23 mouse cellular contexts compared by ENCODE assay signal in genomic region chr5:128815629-128816028, GRCm38 (mm10).
DNase-seq lines count a peak whose midpoint lies in the region; ATAC-seq and TF ChIP-seq lines count a peak whose summit lies in the region.
"Had no signal": no experiment of that assay in that cellular context is flagged by ENCODE, and none has a peak within 500 bp of the region (broad histone marks: within the 10 kb centered on the region; RNA-seq: fewer than 3 reads in every experiment).

No protein-coding gene starts in this region.

- H3K9me3 ChIP-seq in midbrain, embryonic 16.5 days (replicated peaks; ENCODE audit: control insufficient read depth, low read length, poor library complexity, severe bottlenecking) = no peaks in the 10 kb centered on the region
- no peaks in the 10 kb centered on the region for H3K9me3 ChIP-seq in midbrain, embryonic 10.5 days (replicated peaks)
- H3K9me3 ChIP-seq in forebrain, embryonic 16.5 days (ENCODE audit: control insufficient read depth, low read length) = no peaks in the 10 kb centered on the region
- H3K9me3 ChIP-seq: embryonic facial prominence, embryonic 15.5 days; heart, embryonic 13.5 days; hindbrain, embryonic 12.5 days; kidney, embryonic 15.5 days; liver, embryonic 13.5 days; midbrain, embryonic 12.5 days had no signal

- H3K27ac ChIP-seq in layer of hippocampus, adult 2 months = peak overlapping the region; percentile 80
- peak overlapping the region; percentile 34; the same call in 1 of the 2 replicates for H3K27ac ChIP-seq in midbrain, embryonic 16.5 days (ENCODE audit: low read length)
- no peak overlapping the region for H3K27ac ChIP-seq in midbrain, embryonic 10.5 days (replicated peaks)
- H3K27ac ChIP-seq in forebrain, embryonic 16.5 days (ENCODE audit: low read length) = peak overlapping the region; percentile 37
- H3K27ac ChIP-seq: embryonic facial prominence, embryonic 15.5 days; heart, adult 2 months; heart, embryonic 13.5 days; hindbrain, embryonic 12.5 days; kidney, embryonic 15.5 days; liver, embryonic 13.5 days; midbrain, embryonic 12.5 days had no signal

- no peaks in the 10 kb centered on the region for H3K36me3 ChIP-seq in midbrain, embryonic 16.5 days (ENCODE audit: control insufficient read depth, insufficient read depth, low read length)
- no peaks in the 10 kb centered on the region for H3K36me3 ChIP-seq in midbrain, embryonic 10.5 days
- H3K36me3 ChIP-seq in forebrain, embryonic 16.5 days (ENCODE audit: control insufficient read depth, insufficient read depth) = no peaks in the 10 kb centered on the region
- H3K36me3 ChIP-seq: embryonic facial prominence, embryonic 15.5 days; heart, embryonic 13.5 days; hindbrain, embryonic 12.5 days; kidney, embryonic 15.5 days; liver, embryonic 13.5 days; midbrain, embryonic 12.5 days had no signal

- WGBS in midbrain, embryonic 16.5 days = 61% methylated on average over 8 of the region's 8 CpGs
- WGBS in midbrain, embryonic 10.5 days = 82% methylated on average over 8 of the region's 8 CpGs
- 16% methylated on average over 8 of the region's 8 CpGs for WGBS in forebrain, embryonic 16.5 days

- no peak for DNase-seq in layer of hippocampus, adult 2 months (ENCODE audit: low spot score in 2 of 2)
- DNase-seq in layer of hippocampus, postnatal 25 days (ENCODE audit: extremely low spot score in 1 of 2, low spot score in 1 of 2) = no peak
- no peak for DNase-seq in midbrain, embryonic 10.5 days (ENCODE audit: low spot score)
- peak; percentile 63 for DNase-seq in brain, embryonic 14.5 days (ENCODE audit: low read depth)
- DNase-seq in retina, embryonic 14.5 days (ENCODE audit: low spot score) = no peak
- DNase-seq: adrenal gland, adult 2 months; cerebellum, adult 2 months; cerebellum, postnatal 36 days; gastrocnemius, postnatal 36 days; heart, adult 2 months; heart, postnatal 14 days; kidney, adult 11 months; kidney, postnatal 36 days; liver, embryonic 13.5 days; lung, adult 2 months; lung, postnatal 14 days had no signal

- H3K9ac ChIP-seq in midbrain, embryonic 16.5 days (ENCODE audit: low read depth, low read length) = no peak overlapping the region
- H3K9ac ChIP-seq in forebrain, embryonic 16.5 days (replicated peaks; ENCODE audit: low read depth, low read length) = no peak overlapping the region
- H3K9ac ChIP-seq: embryonic facial prominence, embryonic 15.5 days; heart, embryonic 13.5 days; hindbrain, embryonic 12.5 days; kidney, embryonic 15.5 days; liver, embryonic 13.5 days; midbrain, embryonic 12.5 days had no signal

- ATAC-seq in midbrain, embryonic 16.5 days = no peak
- peak; percentile 69 for ATAC-seq in forebrain, embryonic 16.5 days

- no peak overlapping the region for H3K4me3 ChIP-seq in layer of hippocampus, adult 2 months
- no peak overlapping the region for H3K4me3 ChIP-seq in midbrain, embryonic 16.5 days (ENCODE audit: low read depth, low read length)
- H3K4me3 ChIP-seq in midbrain, embryonic 10.5 days = no peak overlapping the region
- H3K4me3 ChIP-seq in forebrain, embryonic 16.5 days (replicated peaks; ENCODE audit: low read length) = no peak overlapping the region
- H3K4me3 ChIP-seq: embryonic facial prominence, embryonic 15.5 days; heart, adult 2 months; heart, embryonic 13.5 days; hindbrain, embryonic 12.5 days; kidney, embryonic 15.5 days; liver, embryonic 13.5 days; midbrain, embryonic 12.5 days had no signal

- H3K4me2 ChIP-seq in midbrain, embryonic 16.5 days (ENCODE audit: low read length) = no peak overlapping the region
- H3K4me2 ChIP-seq in forebrain, embryonic 16.5 days (ENCODE audit: low read length) = no peak overlapping the region
- H3K4me2 ChIP-seq: embryonic facial prominence, embryonic 15.5 days; heart, embryonic 13.5 days; hindbrain, embryonic 12.5 days; kidney, embryonic 15.5 days; liver, embryonic 13.5 days; midbrain, embryonic 12.5 days had no signal

- TF ChIP-seq CTCF in layer of hippocampus, adult 2 months (conservative IDR thresholded peaks at IDR 0.05) = no peak
- TF ChIP-seq CTCF in brain, embryonic 14.5 days (IDR thresholded peaks at IDR 0.05; ENCODE audit: borderline replicate concordance, extremely low read depth, insufficient read depth, insufficient read length) = no peak

- no peak for TF ChIP-seq POLR2A in brain, embryonic 14.5 days (IDR thresholded peaks at IDR 0.05; ENCODE audit: borderline replicate concordance, extremely low read depth, insufficient read depth, insufficient read length, poor library complexity, severe bottlenecking)

- peaks cover 6% of the 10 kb centered on the region; the same call in 1 of the 2 replicates for H3K4me1 ChIP-seq in midbrain, embryonic 16.5 days (ENCODE audit: control insufficient read depth, insufficient read depth, low read length)
- peaks cover 18% of the 10 kb centered on the region for H3K4me1 ChIP-seq in midbrain, embryonic 10.5 days
- peaks cover 22% of the 10 kb centered on the region for H3K4me1 ChIP-seq in forebrain, embryonic 16.5 days (replicated peaks; ENCODE audit: control insufficient read depth, insufficient read depth, low read length)
- H3K4me1 ChIP-seq: embryonic facial prominence, embryonic 15.5 days; heart, embryonic 13.5 days; kidney, embryonic 15.5 days; liver, embryonic 13.5 days had no signal

- no peaks in the 10 kb centered on the region for H3K27me3 ChIP-seq in midbrain, embryonic 16.5 days (ENCODE audit: control insufficient read depth, insufficient read depth, low read depth, low read length)
- H3K27me3 ChIP-seq in midbrain, embryonic 10.5 days (ENCODE audit: low read depth, poor library complexity, severe bottlenecking) = no peaks in the 10 kb centered on the region
- H3K27me3 ChIP-seq in forebrain, embryonic 16.5 days (replicated peaks; ENCODE audit: control insufficient read depth, insufficient read depth, low read length) = no peaks in the 10 kb centered on the region
- H3K27me3 ChIP-seq: liver, embryonic 13.5 days; midbrain, embryonic 12.5 days had no signal
